9 mouse cellular contexts compared by ENCODE assay signal in genomic region chr15:8717021-8717571, GRCm38 (mm10). TPM values are rescaled to one million over a fixed set of nuclear protein-coding genes. Genes with fewer than 3 reads are reported as not detected.
DNase-seq lines count a peak whose midpoint lies in the region; ATAC-seq lines count a peak whose summit lies in the region.
"Had no signal": no experiment of that assay in that cellular context is flagged by ENCODE, and none has a peak within 500 bp of the region (broad histone marks: within the 10 kb centered on the region; RNA-seq: fewer than 3 reads in every experiment).

No protein-coding gene starts in this region.

- WGBS in lung, embryonic 15.5 days, result 32% methylated on average over 6 of the region's 6 CpGs
- 49% methylated on average over 6 of the region's 6 CpGs for WGBS in embryonic facial prominence, embryonic 14.5 days
- WGBS in hindbrain, embryonic 11.5 days, result 34% methylated on average over 6 of the region's 6 CpGs
- WGBS in neural tube, embryonic 15.5 days, result 13% methylated on average over 6 of the region's 6 CpGs

- no peak overlapping the region for H3K9ac ChIP-seq in lung, embryonic 15.5 days
- H3K9ac ChIP-seq in embryonic facial prominence, embryonic 14.5 days (ENCODE audit: low read depth, low read length), result no peak overlapping the region
- H3K9ac ChIP-seq in hindbrain, embryonic 11.5 days (ENCODE audit: low read depth, low read length), result no peak overlapping the region
- no peak overlapping the region for H3K9ac ChIP-seq in neural tube, embryonic 15.5 days (replicated peaks)

- no peak overlapping the region for H3K4me3 ChIP-seq in lung, embryonic 15.5 days
- H3K4me3 ChIP-seq in embryonic facial prominence, embryonic 14.5 days (ENCODE audit: low read depth, low read length), result no peak overlapping the region
- no peak overlapping the region for H3K4me3 ChIP-seq in hindbrain, embryonic 11.5 days (ENCODE audit: low read depth, low read length)
- no peak overlapping the region for H3K4me3 ChIP-seq in neural tube, embryonic 15.5 days (replicated peaks)

- no peaks in the 10 kb centered on the region for H3K9me3 ChIP-seq in lung, embryonic 15.5 days
- no peaks in the 10 kb centered on the region for H3K9me3 ChIP-seq in embryonic facial prominence, embryonic 14.5 days (ENCODE audit: control insufficient read depth, low read length)
- no peaks in the 10 kb centered on the region for H3K9me3 ChIP-seq in hindbrain, embryonic 11.5 days (ENCODE audit: control insufficient read depth, low read length)
- no peaks in the 10 kb centered on the region for H3K9me3 ChIP-seq in neural tube, embryonic 15.5 days (replicated peaks)

- no peak for DNase-seq in lung, postnatal 14 days
- DNase-seq in embryonic facial prominence, embryonic 14.5 days (ENCODE audit: low spot score), result no peak
- no peak for DNase-seq in hindbrain, embryonic 11.5 days (ENCODE audit: low spot score)
- no peak for DNase-seq in cerebellum, postnatal 25 days
- DNase-seq: heart, postnatal 14 days; thymus, postnatal 25 days had no signal

- no peaks in the 10 kb centered on the region for H3K27me3 ChIP-seq in lung, embryonic 15.5 days
- no peaks in the 10 kb centered on the region for H3K27me3 ChIP-seq in embryonic facial prominence, embryonic 14.5 days (replicated peaks; ENCODE audit: control insufficient read depth, insufficient read depth, low read length)
- H3K27me3 ChIP-seq in hindbrain, embryonic 11.5 days (ENCODE audit: control insufficient read depth, insufficient read depth, low read length), result no peaks in the 10 kb centered on the region
- no peaks in the 10 kb centered on the region for H3K27me3 ChIP-seq in neural tube, embryonic 15.5 days (replicated peaks)

- no peak for ATAC-seq in lung, embryonic 15.5 days (ENCODE audit: borderline replicate concordance, extremely low read depth, low FRiP score, low TSS enrichment)
- no peak for ATAC-seq in embryonic facial prominence, embryonic 14.5 days (ENCODE audit: low read depth)
- peak; percentile 78 for ATAC-seq in hindbrain, embryonic 11.5 days (ENCODE audit: low FRiP score)
- ATAC-seq in neural tube, embryonic 15.5 days (ENCODE audit: low FRiP score), result peak; percentile 51; the same call in 1 of the 2 replicates
- ATAC-seq in inflammation-experienced regulatory T-cells, adult 6 months, result no peak

- H3K4me2 ChIP-seq in lung, embryonic 15.5 days, result peak overlapping the region; percentile 36; the same call in 1 of the 2 replicates
- H3K4me2 ChIP-seq in embryonic facial prominence, embryonic 14.5 days (ENCODE audit: low read depth, low read length), result 0 out of 2 replicates have a peak overlapping the region, but pooled peaks have one; percentile 38
- no peak overlapping the region for H3K4me2 ChIP-seq in hindbrain, embryonic 11.5 days (replicated peaks; ENCODE audit: low read depth, low read length)
- H3K4me2 ChIP-seq in neural tube, embryonic 15.5 days, result peak overlapping the region; percentile 45

- no peak overlapping the region for H3K27ac ChIP-seq in lung, embryonic 15.5 days
- no peak overlapping the region for H3K27ac ChIP-seq in embryonic facial prominence, embryonic 14.5 days (replicated peaks; ENCODE audit: low read depth, low read length)
- no peak overlapping the region for H3K27ac ChIP-seq in hindbrain, embryonic 11.5 days (ENCODE audit: low read depth, low read length)
- no peak overlapping the region for H3K27ac ChIP-seq in neural tube, embryonic 15.5 days (replicated peaks)

- no peaks in the 10 kb centered on the region for H3K36me3 ChIP-seq in lung, embryonic 15.5 days
- no peaks in the 10 kb centered on the region for H3K36me3 ChIP-seq in embryonic facial prominence, embryonic 14.5 days (ENCODE audit: control insufficient read depth, insufficient read depth, low read length)
- H3K36me3 ChIP-seq in hindbrain, embryonic 11.5 days (ENCODE audit: control insufficient read depth, insufficient read depth, low read length), result no peaks in the 10 kb centered on the region
- H3K36me3 ChIP-seq in neural tube, embryonic 15.5 days, result no peaks in the 10 kb centered on the region

- peaks cover 5% of the 10 kb centered on the region; the same call in 1 of the 2 replicates for H3K4me1 ChIP-seq in lung, embryonic 15.5 days
- H3K4me1 ChIP-seq in embryonic facial prominence, embryonic 14.5 days (ENCODE audit: control insufficient read depth, insufficient read depth, low read length), result peaks cover 6% of the 10 kb centered on the region; the same call in 1 of the 2 replicates
- no peaks in the 10 kb centered on the region; the same call in 1 of the 2 replicates for H3K4me1 ChIP-seq in hindbrain, embryonic 11.5 days (replicated peaks; ENCODE audit: control insufficient read depth, insufficient read depth, low read length)
- peaks cover 11% of the 10 kb centered on the region for H3K4me1 ChIP-seq in neural tube, embryonic 15.5 days

RNA-seq across cellular contexts. Expression of gene Slc1a3, which starts 6.5 kb away (rescaled TPM):
- polyA plus RNA-seq in lung, embryonic 15.5 days (2015; fragmentation: Nextera tagmentation; extraction: Ambion mirVana), result 20.9 and 23.8 TPM in 2 replicates
- polyA plus RNA-seq in embryonic facial prominence, embryonic 14.5 days (2014; fragmentation: Nextera tagmentation; extraction: Ambion mirVana), result 32.8 and 36.5 TPM in 2 replicates
- 41.8 and 50.2 TPM in 2 replicates for polyA plus RNA-seq in hindbrain, embryonic 11.5 days (2014; fragmentation: Nextera tagmentation; extraction: Ambion mirVana)
- polyA plus RNA-seq in neural tube, embryonic 15.5 days (2015; fragmentation: Nextera tagmentation; extraction: Ambion mirVana), result 169 and 174 TPM in 2 replicates
- under 1 TPM in 2 of 3 experiments, not detected in 1; 0.36 to 0.44 TPM for polyA plus RNA-seq in inflammation-experienced regulatory T-cells, adult 6 months (2017; shearing (Covaris generic))

Comparison
In these comparisons a context has a peak if more than half of its experiments do, and no peak if none do; other contexts are left out.
1. ATAC-seq: peak in hindbrain, embryonic 11.5 days (single experiment) and neural tube, embryonic 15.5 days (single experiment); none in lung, embryonic 15.5 days (single experiment), embryonic facial prominence, embryonic 14.5 days (single experiment) and inflammation-experienced regulatory T-cells, adult 6 months (single experiment).
2. RNA of gene Slc1a3, which starts 6.5 kb away (polyA plus RNA-seq): 169 to 174 TPM in neural tube, embryonic 15.5 days, 41.8 to 50.2 TPM in hindbrain, embryonic 11.5 days, 32.8 to 36.5 TPM in embryonic facial prominence, embryonic 14.5 days and 20.9 to 23.8 TPM in lung, embryonic 15.5 days; 0.36 to 0.44 TPM in inflammation-experienced regulatory T-cells, adult 6 months; every median in the first group is over 10 times any median in the second.